Mouse (Mus musculus) midbrain, embryonic 14.5 days (tissue): ENCODE measurements around the gene Zswim3. TPM values are rescaled to one million over a fixed set of nuclear protein-coding genes. Genes with fewer than 3 reads are reported as not detected.

ENCODE experiments used
- ATAC-seq: fragments of 200-750 bp; cut with Nextera tagmentation; 2 replicates; pipeline ENCODE4 v1.8.0; 2017; ENCODE audit warnings: moderate number of reproducible peaks, moderate library complexity; ENCODE audit not compliant: low FRiP score, low TSS enrichment
- DNase-seq: peaks from one replicate; pipeline ENCODE4 v3.0.0-alpha.2; 2015
- H3K27ac ChIP-seq: fragments of 300-500 bp; sonication (generic); replicated peaks from 2 replicates; pipeline ENCODE4 v1.5.1; 2014; ENCODE audit warnings: mild to moderate bottlenecking, low read depth, low read length, moderate library complexity
- H3K27me3 ChIP-seq: fragments of 300-500 bp; sonication (generic); 2 replicates; pipeline ENCODE4 v1.6.1; 2014; ENCODE audit warnings: low read length, control low read depth, mixed read lengths; ENCODE audit not compliant: control insufficient read depth, insufficient read depth
- H3K36me3 ChIP-seq: fragments of 300-500 bp; sonication (generic); 2 replicates; pipeline ENCODE4 v1.6.1; 2014; ENCODE audit warnings: low read length, control low read depth; ENCODE audit not compliant: control insufficient read depth, insufficient read depth
- H3K4me1 ChIP-seq: fragments of 300-500 bp; sonication (generic); 2 replicates; pipeline ENCODE4 v1.6.1; 2014; ENCODE audit warnings: mild to moderate bottlenecking, antibody characterized with exemption, low read length, control low read depth; ENCODE audit not compliant: control insufficient read depth, insufficient read depth
- H3K4me2 ChIP-seq: fragments of 300-500 bp; sonication (generic); 2 replicates; pipeline ENCODE4 v1.6.1; 2014; ENCODE audit warnings: mild to moderate bottlenecking, low read length, moderate library complexity
- H3K4me3 ChIP-seq: fragments of 300-500 bp; sonication (generic); replicated peaks from 2 replicates; pipeline ENCODE4 v1.5.1; 2014; ENCODE audit warnings: low read depth, low read length
- H3K9ac ChIP-seq: fragments of 300-500 bp; sonication (generic); replicated peaks from 2 replicates; pipeline ENCODE4 v1.6.1; 2014; ENCODE audit warnings: mild to moderate bottlenecking, low read length, moderate library complexity
- H3K9me3 ChIP-seq: fragments of 300-500 bp; sonication (generic); 2 replicates; pipeline ENCODE4 v1.6.1; 2016; ENCODE audit warnings: low read length, control low read depth, mixed read lengths; ENCODE audit not compliant: control insufficient read depth
- WGBS: fragments of 180-500 bp; shearing (Covaris S2); extraction: QIAGEN DNeasy Blood & Tissue Kit; methylation state at CpG from one replicate; pipeline ENCODE4 v1.1.7; 2014; 5-methylcytosine and 5-hydroxymethylcytosine counted together
- polyA plus RNA-seq: library from polyadenylated mRNA; unstranded; fragments of >200 nt; fragmentation: Nextera tagmentation; extraction: Ambion mirVana; gene quantifications from 2 replicates; pipeline ENCODE4 v1.2.1, GENCODE M21; 2014

Gene Zswim3
- polyA plus RNA-seq, 1 experiment from 2014 or later = 15.6 TPM

DNA sequence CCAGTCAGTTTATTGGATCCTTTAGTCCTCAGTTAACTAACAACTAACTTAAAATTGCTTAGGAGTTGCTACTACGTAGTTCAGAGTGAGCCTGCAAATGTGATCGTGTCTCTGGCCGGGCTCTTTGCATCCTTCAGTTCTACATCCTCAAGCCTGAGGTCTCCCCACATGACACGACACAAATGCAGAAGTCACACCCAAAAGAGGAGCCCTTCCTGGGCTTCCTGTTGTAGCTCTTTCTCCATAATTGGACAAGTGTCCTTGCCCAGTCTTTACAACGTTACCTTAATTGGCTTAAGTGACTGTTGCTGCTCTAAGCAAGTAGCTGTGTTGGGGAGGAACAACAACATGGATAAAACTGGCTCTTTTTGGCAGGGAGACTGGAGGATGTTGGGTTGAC lies 10.4 kb downstream of the Zswim3 start:
- ATAC-seq = no peak
- WGBS = 93% methylated on average over 5 of the region's 5 CpGs
- no peak overlapping the region for H3K4me2 ChIP-seq
- no peak overlapping the region for H3K27ac ChIP-seq
- H3K4me1 ChIP-seq = no peaks in the 10 kb centered on the region
- H3K9me3 ChIP-seq = no peaks in the 10 kb centered on the region
- no peak overlapping the region for H3K9ac ChIP-seq
- no peak for DNase-seq
- H3K27me3 ChIP-seq = no peaks in the 10 kb centered on the region
- H3K4me3 ChIP-seq = no peak overlapping the region
- peaks cover 26% of the 10 kb centered on the region for H3K36me3 ChIP-seq

DNA sequence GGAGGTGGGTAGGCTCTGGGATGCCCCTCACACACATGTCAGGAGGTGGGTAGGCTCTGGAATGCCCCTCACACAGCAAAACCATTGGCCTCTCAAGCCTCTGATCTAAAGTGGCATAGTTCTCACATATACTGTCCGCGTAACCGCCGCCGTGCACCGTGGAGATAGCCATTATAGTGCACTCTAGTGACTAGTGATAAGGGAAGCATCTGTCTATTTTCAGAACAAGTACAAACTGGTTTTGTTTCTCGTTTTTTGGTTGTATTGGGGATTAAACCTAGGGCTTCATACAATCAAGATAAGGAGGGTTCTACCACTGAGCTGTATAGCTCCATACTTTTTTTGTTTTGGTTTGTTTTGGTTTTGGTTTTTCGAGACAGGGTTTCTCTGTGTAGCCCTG lies 10.9 kb downstream of the Zswim3 start:
- Histone ChIP-seq H3K9me3 (no peaks in the 10 kb centered on the region), H3K4me2 (no peak overlapping the region), H3K27ac (no peak overlapping the region), H3K9ac (no peak overlapping the region), H3K4me1 (no peaks in the 10 kb centered on the region), H3K27me3 (no peaks in the 10 kb centered on the region), H3K4me3 (no peak overlapping the region), H3K36me3 (peaks cover 23% of the 10 kb centered on the region)
- ATAC-seq (no peak), DNase-seq (no peak)
- WGBS = 88% methylated on average over 8 of the region's 8 CpGs

DNA sequence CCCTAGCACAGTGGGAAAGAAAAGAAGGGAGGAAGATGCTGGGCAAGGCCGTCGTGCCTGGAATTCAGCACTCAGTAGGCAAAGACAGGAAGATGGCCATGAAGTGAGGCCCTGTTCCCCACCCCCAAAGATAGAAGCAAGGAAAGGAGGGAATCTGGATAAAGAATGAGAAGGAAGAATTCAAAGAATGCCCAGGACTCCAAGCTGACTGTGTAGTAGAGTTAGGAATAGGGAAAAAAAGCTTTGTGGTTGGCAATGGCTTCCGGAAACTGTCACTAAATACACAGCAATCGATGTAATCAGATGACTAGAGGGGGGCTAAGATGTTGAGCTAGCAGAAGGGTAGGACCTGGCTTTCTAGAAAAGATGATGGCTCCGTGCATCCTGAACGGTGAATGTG lies 12.3 kb downstream of the Zswim3 start:
- H3K4me3 ChIP-seq = no peak overlapping the region
- no peak overlapping the region for H3K4me2 ChIP-seq
- 89% methylated on average over 6 of the region's 6 CpGs for WGBS
- ATAC-seq (no peak), DNase-seq (no peak)
- no peak overlapping the region for H3K9ac ChIP-seq
- no peaks in the 10 kb centered on the region for H3K27me3 ChIP-seq
- H3K27ac ChIP-seq = no peak overlapping the region
- no peaks in the 10 kb centered on the region for H3K9me3 ChIP-seq
- peaks cover 33% of the 10 kb centered on the region for H3K36me3 ChIP-seq
- H3K4me1 ChIP-seq = peaks cover 2% of the 10 kb centered on the region; the same call in 1 of the 2 replicates

DNA sequence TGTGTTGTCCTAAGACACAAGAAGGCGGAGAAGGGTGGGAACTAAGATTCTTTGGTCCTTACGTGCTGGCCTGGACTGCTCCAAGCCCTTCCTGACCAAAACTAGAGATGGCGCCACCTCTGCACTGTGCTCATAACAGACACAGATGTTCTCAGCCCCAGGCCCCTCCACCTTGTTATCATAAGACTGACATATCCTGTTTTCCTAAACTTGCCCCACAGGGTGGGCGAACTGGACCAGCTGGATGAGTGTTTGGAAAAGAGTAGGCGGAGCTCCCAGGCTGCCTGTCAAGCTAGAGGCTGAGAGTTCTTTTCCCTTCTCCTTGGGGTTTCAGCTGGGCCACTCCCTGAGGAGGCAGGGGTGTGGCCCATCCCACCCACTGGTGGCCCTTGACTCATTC lies 12.8 kb downstream of the Zswim3 start:
- 80% methylated on average over 5 of the region's 5 CpGs for WGBS

DNA sequence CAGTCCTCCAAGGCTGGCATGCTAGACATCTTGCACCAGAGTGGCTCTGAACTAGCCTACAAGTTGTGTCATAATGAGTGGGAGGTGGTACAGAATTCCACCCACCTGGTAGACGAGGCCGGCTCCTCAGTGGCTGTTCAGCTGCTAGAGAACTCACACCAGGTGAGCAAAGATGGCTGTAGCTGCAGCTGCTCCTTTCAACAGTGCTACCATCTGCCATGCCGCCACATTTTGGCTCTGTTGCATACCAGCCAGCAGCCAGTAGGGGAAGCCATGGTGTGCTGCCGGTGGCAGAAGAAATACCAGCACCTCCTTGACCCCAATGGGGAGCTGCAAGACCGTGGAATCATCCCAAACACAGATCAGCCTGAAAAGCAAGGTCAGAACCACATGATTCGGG lies 16.2 kb downstream of the Zswim3 start:
- Histone ChIP-seq H3K9ac (no peak overlapping the region), H3K4me3 (no peak overlapping the region), H3K27ac (no peak overlapping the region), H3K9me3 (no peaks in the 10 kb centered on the region), H3K4me2 (no peak overlapping the region), H3K27me3 (no peaks in the 10 kb centered on the region), H3K4me1 (peaks cover 5% of the 10 kb centered on the region; the same call in 1 of the 2 replicates), H3K36me3 (peaks cover 33% of the 10 kb centered on the region)
- 92% methylated on average over 6 of the region's 6 CpGs for WGBS
- ATAC-seq = no peak
- DNase-seq = no peak

More for the DNA sequence above, 12.8 kb downstream of the Zswim3 start:
- DNase-seq (no peak), ATAC-seq (no peak)
- no peak overlapping the region for H3K4me2 ChIP-seq
- H3K27me3 ChIP-seq = no peaks in the 10 kb centered on the region
- no peak overlapping the region for H3K9ac ChIP-seq
- peaks cover 31% of the 10 kb centered on the region for H3K36me3 ChIP-seq
- no peak overlapping the region for H3K4me3 ChIP-seq
- peaks cover 5% of the 10 kb centered on the region; the same call in 1 of the 2 replicates for H3K4me1 ChIP-seq
- no peaks in the 10 kb centered on the region for H3K9me3 ChIP-seq
- no peak overlapping the region for H3K27ac ChIP-seq

DNA sequence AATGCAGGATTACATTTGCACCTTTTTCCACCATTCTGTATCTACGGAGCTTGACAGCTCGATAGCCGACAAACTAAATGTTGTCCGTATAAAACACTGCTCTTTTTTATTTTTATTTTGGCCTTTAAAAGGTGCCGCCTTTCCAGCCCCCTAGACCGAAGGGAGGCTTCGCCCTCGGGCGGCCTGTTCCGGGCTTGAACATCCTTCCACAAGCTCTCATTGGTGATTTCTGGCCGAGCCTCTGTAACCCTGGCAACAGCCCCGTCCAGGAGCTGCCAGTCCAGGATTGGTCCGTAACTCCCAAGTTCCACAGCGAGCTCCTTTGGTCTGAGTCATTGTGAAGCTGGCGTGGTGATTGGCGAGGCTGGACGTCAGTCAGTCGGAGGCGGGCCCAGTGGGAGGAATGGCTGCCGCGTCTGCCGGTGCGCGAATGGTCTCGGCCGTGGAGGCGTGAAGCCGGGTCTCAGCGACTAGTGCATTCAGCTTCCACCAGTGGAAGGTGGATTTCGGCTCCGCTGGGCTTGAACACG lies 17.8 kb downstream of the Zswim3 start, which contains the start of gene Zswim1:
Gene Zswim1 (plus strand): TSS at position 51 of the 530 bp plus-strand sequence.
- Histone ChIP-seq H3K4me1 (peaks cover 5% of the 10 kb centered on the region; the same call in 1 of the 2 replicates), H3K27me3 (no peaks in the 10 kb centered on the region), H3K9me3 (no peaks in the 10 kb centered on the region), H3K4me2 (peak within 1 kb of the TSS; percentile 67), H3K4me3 (peak within 1 kb of the TSS; percentile 66), H3K36me3 (peaks cover 49% of the 10 kb centered on the region), H3K9ac (peak within 1 kb of the TSS; percentile 69), H3K27ac (peak within 1 kb of the TSS; percentile 92)
- under 1% methylated on average over 32 of the region's 32 CpGs for WGBS
- peak; percentile 98 for DNase-seq
- ATAC-seq = peak; percentile 99

DNA sequence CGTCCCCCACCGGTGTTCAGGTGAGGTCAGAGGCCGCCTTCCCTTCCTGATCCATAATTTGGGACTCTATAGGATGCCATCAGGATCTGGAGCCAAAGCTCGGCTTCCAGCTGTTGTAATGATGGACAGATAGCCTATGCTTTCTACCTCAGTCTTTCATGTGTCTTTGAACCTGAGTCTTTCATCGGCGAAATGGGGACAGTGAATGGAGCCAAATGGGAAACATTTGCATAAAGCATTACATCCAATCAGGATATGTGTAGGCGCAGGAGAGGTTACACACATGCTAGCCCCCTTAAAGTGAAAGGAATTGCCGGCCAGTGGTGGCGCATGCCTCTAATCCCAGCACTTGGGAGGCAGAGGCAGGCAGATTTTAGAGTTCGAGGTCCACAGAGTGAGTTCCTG lies 18.3 kb downstream of the Zswim3 start:
- WGBS = under 1% methylated on average over 10 of the region's 10 CpGs
- H3K4me1 ChIP-seq = peaks cover 5% of the 10 kb centered on the region; the same call in 1 of the 2 replicates
- peak; percentile 65 for ATAC-seq
- DNase-seq = peak; percentile 70
- H3K36me3 ChIP-seq = peaks cover 54% of the 10 kb centered on the region
- no peaks in the 10 kb centered on the region for H3K27me3 ChIP-seq
- H3K4me3 ChIP-seq = peak overlapping the region; percentile 66
- H3K9me3 ChIP-seq = no peaks in the 10 kb centered on the region
- H3K9ac ChIP-seq = peak overlapping the region; percentile 69
- peak overlapping the region; percentile 92 for H3K27ac ChIP-seq
- peak overlapping the region; percentile 67 for H3K4me2 ChIP-seq

DNA sequence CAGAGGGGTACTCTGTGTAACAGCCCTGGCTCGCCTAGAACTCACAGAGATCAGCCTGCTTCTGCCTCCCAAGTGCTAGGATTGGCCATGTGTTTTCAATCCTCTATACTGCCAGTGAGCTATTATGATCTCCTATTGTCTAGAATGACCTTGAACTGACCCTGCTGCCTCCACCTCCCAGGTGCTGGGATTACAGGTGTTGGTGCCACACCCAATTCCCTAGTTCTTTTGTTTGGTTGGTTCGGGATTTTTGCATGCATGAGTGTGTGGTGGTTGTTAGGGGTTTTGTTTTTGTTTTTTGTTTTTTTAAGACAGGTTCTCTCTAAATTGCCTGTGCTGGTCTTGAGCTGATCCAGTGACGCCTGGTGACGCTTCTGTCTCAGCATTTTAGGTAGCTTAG lies 19.1 kb downstream of the Zswim3 start:
- H3K4me1 ChIP-seq = peaks cover 5% of the 10 kb centered on the region; the same call in 1 of the 2 replicates
- no peak overlapping the region for H3K4me3 ChIP-seq
- H3K27ac ChIP-seq = no peak overlapping the region
- no peak for ATAC-seq
- WGBS = 91% methylated on average over 4 of the region's 4 CpGs
- no peaks in the 10 kb centered on the region for H3K27me3 ChIP-seq
- DNase-seq = no peak
- no peak overlapping the region for H3K9ac ChIP-seq
- H3K4me2 ChIP-seq = peak overlapping the region; percentile 67
- H3K36me3 ChIP-seq = peaks cover 62% of the 10 kb centered on the region
- no peaks in the 10 kb centered on the region for H3K9me3 ChIP-seq

DNA sequence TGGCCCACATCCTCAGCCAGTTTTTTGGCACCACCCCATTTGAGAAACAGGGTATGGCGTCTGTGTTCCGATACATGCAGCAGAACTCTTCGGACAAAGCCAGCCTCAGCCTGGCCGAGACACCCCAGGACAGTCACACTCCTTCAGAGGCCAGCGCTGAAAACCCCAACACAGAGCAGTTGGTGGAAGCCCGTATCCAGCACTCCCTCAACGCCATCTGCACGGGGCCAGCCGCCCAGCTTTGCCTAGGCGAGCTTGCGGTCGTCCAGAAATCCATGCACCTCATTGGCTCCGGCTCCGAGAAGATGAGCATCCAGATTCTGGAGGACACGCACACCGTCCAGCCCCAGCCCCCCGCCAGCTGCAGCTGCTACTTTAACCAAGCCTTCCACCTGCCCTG lies 20.6 kb downstream of the Zswim3 start:
- H3K9me3 ChIP-seq = no peaks in the 10 kb centered on the region
- H3K36me3 ChIP-seq = peaks cover 58% of the 10 kb centered on the region
- H3K4me2 ChIP-seq = no peak overlapping the region
- WGBS = 99% methylated on average over 17 of the region's 17 CpGs
- H3K27ac ChIP-seq = no peak overlapping the region
- peaks cover 5% of the 10 kb centered on the region; the same call in 1 of the 2 replicates for H3K4me1 ChIP-seq
- no peak for DNase-seq
- ATAC-seq = no peak
- no peak overlapping the region for H3K9ac ChIP-seq
- H3K27me3 ChIP-seq = no peaks in the 10 kb centered on the region
- H3K4me3 ChIP-seq = no peak overlapping the region
